Comparison of ENCODE assay signal across 8 mouse cellular contexts in the genomic region with DNA sequence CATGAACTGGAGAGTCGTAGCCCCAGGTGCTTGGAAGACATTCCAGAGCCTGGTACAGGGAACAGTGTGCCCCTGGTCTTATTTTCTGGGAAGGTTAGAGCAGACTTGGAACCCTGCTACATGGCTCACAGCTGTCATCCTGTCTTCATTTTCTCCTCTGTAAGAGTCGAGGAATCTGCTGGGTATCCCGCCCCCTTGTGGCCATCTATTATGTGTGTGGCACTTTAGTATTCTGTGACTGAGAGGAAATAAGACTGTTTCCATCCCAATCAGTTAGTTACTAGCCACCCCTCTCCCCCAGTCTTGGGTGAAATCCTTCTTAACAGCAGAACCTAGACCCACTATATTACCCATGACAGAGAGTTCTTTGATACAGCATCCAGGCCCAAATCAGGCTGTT. TPM values are rescaled to one million over a fixed set of nuclear protein-coding genes. Genes with fewer than 3 reads are reported as not detected.
DNase-seq lines count a peak whose midpoint lies in the region; ATAC-seq and TF ChIP-seq lines count a peak whose summit lies in the region.
"Not testable (repeated sequence)": the region's sequence is repeated elsewhere in the genome, so short reads cannot be mapped to it uniquely, and the experiment has no call there.

No protein-coding gene starts in this region.

- peak; percentile 17 for DNase-seq in MEL-GATA-1-ER (ENCODE audit: extremely low read depth, low read depth)
- peak; percentile 24 for DNase-seq in cerebellum, adult 11 months
- peak; percentile 39 for DNase-seq in large intestine, adult 2 months (ENCODE audit: low read depth, low spot score)
- DNase-seq in lung, embryonic 14.5 days = peak; percentile 89
- peak; percentile 18 for DNase-seq in ovary, postnatal 14 days (ENCODE audit: low spot score)
- peak; percentile 65 for DNase-seq in thymus, adult 2 months

- 11% methylated on average over 3 of the region's 3 CpGs for WGBS in forebrain, embryonic 15.5 days
- WGBS in hindbrain, embryonic 12.5 days = 24% methylated on average over 3 of the region's 3 CpGs
- WGBS in large intestine, adult 2 months = 14% methylated on average over 3 of the region's 3 CpGs
- 13% methylated on average over 3 of the region's 3 CpGs for WGBS in lung, embryonic 14.5 days
- 11% methylated on average over 3 of the region's 3 CpGs for WGBS in thymus, adult 2 months

- H3K36me3 ChIP-seq in forebrain, embryonic 15.5 days; hindbrain, embryonic 12.5 days; lung, embryonic 14.5 days (ENCODE audit: insufficient read depth); thymus, adult 2 months (ENCODE audit: control insufficient read depth, insufficient read depth, low read length): not testable (repeated sequence)

- TF ChIP-seq CTCF in lung, embryonic 14.5 days (IDR thresholded peaks at IDR 0.05; ENCODE audit: low read depth) = peak; percentile 69
- TF ChIP-seq CTCF in thymus, adult 2 months (IDR thresholded peaks at IDR 0.05; ENCODE audit: borderline replicate concordance, control insufficient read depth, extremely low read depth, insufficient read depth, low read length, poor library complexity) = not testable (repeated sequence)

- H3K27me3 ChIP-seq in forebrain, embryonic 15.5 days; hindbrain, embryonic 12.5 days; lung, embryonic 14.5 days (ENCODE audit: insufficient read depth, low read length); thymus, adult 2 months (ENCODE audit: control insufficient read depth, insufficient read depth, low read length): not testable (repeated sequence)

- not testable (repeated sequence) for H3K27ac ChIP-seq in forebrain, embryonic 15.5 days (replicated peaks); hindbrain, embryonic 12.5 days; lung, embryonic 14.5 days (ENCODE audit: low read depth); thymus, adult 2 months (ENCODE audit: control insufficient read depth, insufficient read depth, low read length)

- not testable (repeated sequence) for H3K9ac ChIP-seq in forebrain, embryonic 15.5 days (replicated peaks); hindbrain, embryonic 12.5 days; lung, embryonic 14.5 days

- H3K9me3 ChIP-seq in forebrain, embryonic 15.5 days; hindbrain, embryonic 12.5 days (replicated peaks); lung, embryonic 14.5 days (ENCODE audit: low read depth, low read length): not testable (repeated sequence)

- not testable (repeated sequence) for H3K4me3 ChIP-seq in forebrain, embryonic 15.5 days; hindbrain, embryonic 12.5 days; lung, embryonic 14.5 days (ENCODE audit: low read depth, low read length); thymus, adult 2 months (ENCODE audit: control insufficient read depth, insufficient read depth, low read length)

- not testable (repeated sequence) for TF ChIP-seq POLR2A in thymus, adult 2 months (IDR thresholded peaks at IDR 0.05; ENCODE audit: control insufficient read depth, extremely low read depth, insufficient read depth, low read length, poor library complexity)

- not testable (repeated sequence) for H3K4me2 ChIP-seq in forebrain, embryonic 15.5 days (replicated peaks); hindbrain, embryonic 12.5 days (replicated peaks); lung, embryonic 14.5 days

- not testable (repeated sequence) for H3K4me1 ChIP-seq in forebrain, embryonic 15.5 days; hindbrain, embryonic 12.5 days; lung, embryonic 14.5 days (ENCODE audit: insufficient read depth); thymus, adult 2 months (replicated peaks; ENCODE audit: control insufficient read depth, insufficient read depth, low read length)

- peak; percentile 78 for ATAC-seq in forebrain, embryonic 15.5 days (replicated peaks)
- peak; percentile 56; the same call in 1 of the 2 replicates for ATAC-seq in hindbrain, embryonic 12.5 days (ENCODE audit: low FRiP score)
- ATAC-seq in lung, embryonic 14.5 days (ENCODE audit: insufficient read depth) = peak; percentile 79

RNA-seq across cellular contexts. Expression of a gene that starts 41.1 kb away (rescaled TPM):
- polyA plus RNA-seq in forebrain, embryonic 15.5 days (2015; fragmentation: Nextera tagmentation; extraction: Ambion mirVana) = 15.3 and 15.7 TPM in 2 replicates
- polyA plus RNA-seq in hindbrain, embryonic 12.5 days (2016; fragmentation: Nextera tagmentation; extraction: Ambion mirVana) = 20.5 and 21.1 TPM in 2 replicates
- polyA plus RNA-seq in large intestine, adult 2 months (2012; rRNA removed) = 1.6 and 1.9 TPM in 2 replicates
- polyA plus RNA-seq in lung, embryonic 14.5 days (2014; fragmentation: Nextera tagmentation; extraction: Ambion mirVana) = 20.5 and 22.6 TPM in 2 replicates
- 0.98 and 1.1 TPM in 2 replicates for polyA plus RNA-seq in thymus, adult 2 months (2012; rRNA removed)

Comparison
In these comparisons a context has a peak if more than half of its experiments do, and no peak if none do; other contexts are left out.
1. DNase-seq: peak in every context shown above with its lines; median percentile 89 in lung, embryonic 14.5 days; 65 in thymus, adult 2 months; 39 in large intestine, adult 2 months; 24 in cerebellum, adult 11 months; 18 in ovary, postnatal 14 days; 17 in MEL-GATA-1-ER.